Mouse (Mus musculus) monocyte, adult 59 days (primary cell): ENCODE data around the gene Ms4a7. TPM values are rescaled to one million over a fixed set of nuclear protein-coding genes. Genes with fewer than 3 reads are reported as not detected.

Experiments used
- total RNA-seq, 2 experiments: library from RNA; stranded (reverse); gene quantifications; one replicate each; pipeline ENCODE4 v1.2.4; 2023

Ms4a7 gene
- total RNA-seq = 1 to 10 TPM; 7.7 to 8.6 TPM

GRCm38 (mm10) chr19:11335932-11336331 lies at the start of gene Ms4a7:
Gene Ms4a7, minus strand, starts transcription at chr19:11336146.

GRCm38 (mm10) chr19:11375273-11375672 lies 39.3 kb upstream of the Ms4a7 start, which contains the start of gene Ms4a4a:
Gene Ms4a4a, plus strand, starts transcription at chr19:11375523.

GRCm38 (mm10) chr19:11314354-11314753 lies 21.6 kb downstream of the Ms4a7 start, which contains the start of gene Ms4a14:
Gene Ms4a14, minus strand, starts transcription at chr19:11314454.

GRCm38 (mm10) chr19:11283773-11284172 lies 52.2 kb downstream of the Ms4a7 start, which contains the start of gene Ms4a5:
Gene Ms4a5, minus strand, starts transcription at chr19:11283873.

Other genes starting within 250 kb of the Ms4a7 start
- not detected for gene 1700017D01Rik, start 205.3 kb downstream of the Ms4a7 start, total RNA-seq
- gene 1700025F22Rik, start 170.8 kb downstream of the Ms4a7 start, total RNA-seq = not detected
- gene Ms4a13, start 139.4 kb downstream of the Ms4a7 start, total RNA-seq = not detected
- gene Ms4a12, start 103.7 kb downstream of the Ms4a7 start, total RNA-seq = not detected
- 1 to 10 TPM in 1 of 2 experiments, under 1 TPM in 1; 0.61 to 2.6 TPM for gene Ms4a1, start 69.9 kb downstream of the Ms4a7 start, total RNA-seq
- not detected for gene Ms4a5, start 52.3 kb downstream of the Ms4a7 start, total RNA-seq
- gene Ms4a14, start 21.7 kb downstream of the Ms4a7 start, total RNA-seq = under 1 TPM; 0.42 to 0.49 TPM
- gene Ms4a4a, start 39.4 kb upstream of the Ms4a7 start, total RNA-seq = 100 to 1,000 TPM; 115 to 190 TPM
- gene Ms4a4c, start 68.6 kb upstream of the Ms4a7 start, total RNA-seq = 100 to 1,000 TPM; 107 to 165 TPM
- 10 to 100 TPM; 15.5 to 22.1 TPM for gene Ms4a4b, start 107.4 kb upstream of the Ms4a7 start, total RNA-seq
- gene Ms4a6c, start 133.2 kb upstream of the Ms4a7 start, total RNA-seq = 100 to 1,000 TPM; 684 to 762 TPM
- 10 to 100 TPM in 1 of 2 experiments, 1 to 10 TPM in 1; 6.4 to 11.0 TPM for gene Gm8369, start 149.8 kb upstream of the Ms4a7 start, total RNA-seq
- gene Ms4a6b, start 180.4 kb upstream of the Ms4a7 start, total RNA-seq = 100 to 1,000 TPM; 117 to 227 TPM
- gene Ms4a4d, start 200.7 kb upstream of the Ms4a7 start, total RNA-seq = not detected